Mouse (Mus musculus): ENCODE results near the gene A630001G21Rik. TPM values are rescaled to one million over a fixed set of nuclear protein-coding genes. Genes with fewer than 3 reads are reported as not detected.
A peak's percentile ranks its signal among the peaks of the same experiment; 100 is the strongest.

Gene A630001G21Rik
- polyA plus RNA-seq, 1 experiment from 2014 or later, result 0.19 TPM

DNA sequence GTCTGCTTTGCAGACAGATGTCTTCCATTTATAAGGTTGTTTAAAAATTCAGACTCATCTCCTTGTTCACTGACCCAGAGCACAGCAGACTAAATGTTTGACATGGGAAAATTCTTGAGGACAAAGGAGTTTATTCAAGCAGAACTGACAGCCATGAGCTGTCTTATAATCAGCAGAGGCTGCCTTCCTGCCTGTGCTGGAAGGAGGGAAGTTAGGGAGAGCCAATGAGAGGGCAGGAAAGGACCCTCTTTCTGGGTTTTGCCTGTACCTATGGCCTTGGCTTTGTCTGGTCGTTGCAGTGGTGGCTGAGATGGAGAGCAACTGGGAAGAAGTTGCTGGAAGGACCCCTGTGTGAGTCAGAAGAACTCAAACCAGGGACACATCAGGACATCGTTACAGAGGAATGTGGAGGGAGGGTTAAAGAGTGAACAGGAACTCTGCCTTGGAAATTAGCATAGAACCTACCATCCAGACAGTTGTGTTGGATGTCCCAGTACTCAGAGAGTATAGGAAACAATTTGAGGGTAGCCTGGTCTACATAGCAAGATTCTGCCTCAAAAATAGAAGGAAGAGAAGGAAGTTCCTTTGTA, 35.4 kb downstream of the A630001G21Rik start:
- Histone ChIP-seq H3K27ac (no peak overlapping the region), H3K27me3 (replicated peaks) (no peaks in the 10 kb centered on the region), H3K4me2 (no peak overlapping the region), H3K9ac (no peak overlapping the region), H3K36me3 (replicated peaks) (no peaks in the 10 kb centered on the region), H3K4me3 (no peak overlapping the region), H3K9me3 (no peaks in the 10 kb centered on the region), H3K4me1 (0 out of 2 replicates have a peak, but pooled peaks cover 4% of the 10 kb centered on the region)
- ATAC-seq (replicated peaks), result peak; percentile 81
- 13% methylated on average over 2 of the region's 2 CpGs for WGBS

DNA sequence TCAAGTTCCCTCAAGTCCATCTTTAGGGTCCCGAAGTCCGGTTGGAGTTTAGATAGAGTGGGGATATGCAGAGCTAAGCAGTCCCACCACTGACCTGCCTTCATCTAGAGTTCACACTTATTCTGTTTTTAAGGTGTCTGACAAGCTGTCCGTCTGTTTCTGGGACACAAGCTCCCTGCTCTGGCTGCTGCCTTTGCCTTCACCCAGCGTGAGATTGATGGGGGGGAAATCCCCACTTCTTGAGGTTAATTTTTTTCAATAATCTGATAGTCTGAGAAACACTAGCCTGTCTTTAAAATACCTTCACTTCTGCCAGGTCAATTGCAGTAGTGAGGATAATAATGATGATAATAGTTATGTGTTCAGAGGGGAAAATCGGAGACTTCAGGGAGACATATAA, 36.1 kb downstream of the A630001G21Rik start:
- Histone ChIP-seq H3K4me1 (0 out of 2 replicates have a peak, but pooled peaks cover 4% of the 10 kb centered on the region), H3K27me3 (replicated peaks) (no peaks in the 10 kb centered on the region), H3K36me3 (replicated peaks) (no peaks in the 10 kb centered on the region), H3K27ac (no peak overlapping the region), H3K9me3 (no peaks in the 10 kb centered on the region), H3K4me3 (no peak overlapping the region), H3K4me2 (no peak overlapping the region), H3K9ac (no peak overlapping the region)
- no peak for ATAC-seq (replicated peaks)
- WGBS, result 35% methylated on average over 5 of the region's 5 CpGs

GRCm38 (mm10) chr1:85740923-85741322, 37.5 kb downstream of the A630001G21Rik start:
- no peak for ATAC-seq (replicated peaks)
- Histone ChIP-seq H3K9me3 (no peaks in the 10 kb centered on the region), H3K27ac (no peak overlapping the region), H3K4me1 (peaks cover 7% of the 10 kb centered on the region; the same call in 1 of the 2 replicates), H3K9ac (no peak overlapping the region), H3K4me2 (no peak overlapping the region), H3K4me3 (no peak overlapping the region), H3K36me3 (replicated peaks) (no peaks in the 10 kb centered on the region), H3K27me3 (replicated peaks) (no peaks in the 10 kb centered on the region)
- 80% methylated on average over 6 of the region's 6 CpGs for WGBS

GRCm38 (mm10) chr1:85739819-85740218, 38.6 kb downstream of the A630001G21Rik start:
- Histone ChIP-seq H3K4me2 (no peak overlapping the region), H3K4me1 (peaks cover 7% of the 10 kb centered on the region; the same call in 1 of the 2 replicates), H3K4me3 (no peak overlapping the region), H3K27me3 (replicated peaks) (no peaks in the 10 kb centered on the region), H3K36me3 (replicated peaks) (no peaks in the 10 kb centered on the region), H3K9me3 (no peaks in the 10 kb centered on the region), H3K27ac (no peak overlapping the region), H3K9ac (no peak overlapping the region)
- ATAC-seq (replicated peaks), result no peak

DNA sequence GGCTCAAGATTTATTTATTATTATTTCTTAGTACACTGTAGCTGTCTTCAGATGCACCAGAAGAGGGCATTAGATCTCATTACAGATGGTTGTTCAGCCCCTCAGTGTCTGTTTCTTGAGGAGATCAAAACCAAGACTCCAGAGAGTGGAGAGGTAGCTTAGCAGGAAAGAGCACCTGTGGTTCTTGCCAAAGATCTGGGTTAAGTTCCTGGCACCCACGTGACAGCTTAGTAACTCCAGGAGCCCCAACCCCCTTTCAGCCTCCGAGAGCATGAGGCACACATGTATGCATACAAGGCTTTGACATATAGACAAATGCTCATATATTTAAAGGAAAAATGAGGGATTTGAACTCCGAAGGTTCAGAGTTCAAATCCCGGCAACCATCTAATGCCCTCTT, 39.4 kb downstream of the A630001G21Rik start:
- H3K4me3 ChIP-seq, result no peak overlapping the region
- no peak for ATAC-seq (replicated peaks)
- 94% methylated on average over 4 of the region's 4 CpGs for WGBS

DNA sequence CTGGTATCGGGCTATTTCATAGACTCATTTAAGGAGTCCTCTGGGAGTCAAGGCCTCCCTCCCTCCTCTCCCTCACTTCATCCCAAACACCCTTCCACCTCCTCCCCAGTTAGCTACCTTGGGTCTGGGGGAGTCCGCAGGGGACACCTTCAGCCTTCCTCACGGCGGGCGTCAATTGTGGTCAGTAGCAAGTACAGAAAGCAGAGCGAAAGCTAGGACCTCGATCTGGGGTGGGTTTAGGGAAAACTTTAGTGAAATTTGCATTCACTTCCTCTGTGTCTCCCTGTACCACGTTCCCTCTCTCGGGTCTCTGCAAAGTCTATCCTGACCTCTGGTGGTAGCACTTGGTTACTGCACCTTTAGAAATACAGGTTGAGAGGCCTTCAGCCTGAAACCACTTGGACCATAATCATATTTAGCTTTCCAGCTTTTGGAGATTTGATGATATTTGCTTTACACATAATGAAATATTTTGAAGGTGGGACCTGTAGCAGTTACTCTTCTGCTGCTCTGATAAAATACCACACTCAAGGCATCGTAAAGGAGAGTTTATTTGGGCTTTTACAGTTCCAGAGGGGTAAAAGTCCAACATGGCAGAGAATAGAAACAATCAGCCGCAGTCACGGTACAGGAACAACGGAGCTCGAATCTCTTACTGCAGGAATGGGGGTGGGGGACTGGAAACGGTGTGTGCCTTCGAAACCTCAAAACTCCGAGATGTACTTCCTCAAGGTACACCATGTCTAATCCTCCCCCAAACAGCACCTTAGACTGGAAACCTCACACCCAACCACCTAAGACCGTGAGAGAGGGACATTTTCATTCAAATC, 41.9 kb downstream of the A630001G21Rik start:
- no peak overlapping the region for H3K9ac ChIP-seq
- peak; percentile 75 for ATAC-seq (replicated peaks)
- no peaks in the 10 kb centered on the region for H3K27me3 ChIP-seq (replicated peaks)
- H3K4me2 ChIP-seq, result peak overlapping the region; percentile 42
- H3K9me3 ChIP-seq, result no peaks in the 10 kb centered on the region
- WGBS, result 37% methylated on average over 18 of the region's 18 CpGs
- no peak overlapping the region for H3K4me3 ChIP-seq
- H3K4me1 ChIP-seq, result peaks cover 3% of the 10 kb centered on the region; the same call in 1 of the 2 replicates
- no peak overlapping the region for H3K27ac ChIP-seq
- H3K36me3 ChIP-seq (replicated peaks), result no peaks in the 10 kb centered on the region

More for the DNA sequence above, 39.4 kb downstream of the A630001G21Rik start:
- Histone ChIP-seq H3K4me1 (peaks cover 7% of the 10 kb centered on the region; the same call in 1 of the 2 replicates), H3K9ac (no peak overlapping the region), H3K27me3 (replicated peaks) (no peaks in the 10 kb centered on the region), H3K4me2 (no peak overlapping the region), H3K27ac (no peak overlapping the region), H3K36me3 (replicated peaks) (no peaks in the 10 kb centered on the region), H3K9me3 (no peaks in the 10 kb centered on the region)

DNA sequence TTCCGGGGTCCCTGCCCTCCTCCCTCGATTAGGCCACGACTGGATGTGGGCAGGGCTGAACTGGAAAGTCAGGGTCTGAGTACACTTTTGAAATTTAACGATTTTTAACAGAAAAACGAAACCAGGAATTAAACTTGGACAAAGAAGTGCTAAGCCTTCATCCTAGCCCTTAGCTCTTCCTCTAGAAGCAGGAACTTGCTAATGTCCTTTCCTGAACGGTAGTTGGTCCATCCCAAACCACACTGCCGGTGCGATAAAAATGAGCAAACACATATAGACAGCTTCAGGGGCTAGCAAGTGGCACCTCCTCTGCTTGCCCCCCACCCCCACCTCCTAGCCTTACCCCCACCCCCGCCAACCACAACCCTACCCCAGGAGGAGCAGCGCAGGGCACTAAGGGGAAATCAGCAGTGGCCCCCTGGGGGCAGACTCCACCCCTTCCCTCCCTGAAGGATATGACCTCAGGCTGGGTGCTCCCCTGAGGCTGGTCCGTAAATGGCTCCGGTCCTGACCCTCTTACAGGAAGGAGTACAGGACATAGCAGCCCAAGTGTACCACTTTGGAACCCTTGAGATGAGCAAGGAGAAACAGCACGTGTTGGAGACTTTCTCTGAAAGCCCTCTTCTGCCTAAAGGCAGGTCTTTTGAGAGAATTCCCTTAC, 42.9 kb downstream of the A630001G21Rik start:
- H3K4me3 ChIP-seq, result no peak overlapping the region
- WGBS, result 83% methylated on average over 13 of the region's 13 CpGs
- H3K4me2 ChIP-seq, result no peak overlapping the region
- H3K27ac ChIP-seq, result no peak overlapping the region
- no peaks in the 10 kb centered on the region for H3K36me3 ChIP-seq (replicated peaks)
- H3K9me3 ChIP-seq, result no peaks in the 10 kb centered on the region
- peak; percentile 51 for ATAC-seq (replicated peaks)
- no peaks in the 10 kb centered on the region for H3K27me3 ChIP-seq (replicated peaks)
- H3K9ac ChIP-seq, result no peak overlapping the region
- peaks cover 3% of the 10 kb centered on the region; the same call in 1 of the 2 replicates for H3K4me1 ChIP-seq

GRCm38 (mm10) chr1:85734511-85734910, 43.9 kb downstream of the A630001G21Rik start:
- Histone ChIP-seq H3K9me3 (no peaks in the 10 kb centered on the region), H3K4me3 (no peak overlapping the region), H3K27ac (no peak overlapping the region), H3K9ac (no peak overlapping the region), H3K4me1 (peaks cover 3% of the 10 kb centered on the region; the same call in 1 of the 2 replicates), H3K4me2 (no peak overlapping the region), H3K27me3 (replicated peaks) (no peaks in the 10 kb centered on the region), H3K36me3 (replicated peaks) (no peaks in the 10 kb centered on the region)
- no peak for ATAC-seq (replicated peaks)
- WGBS, result 87% methylated on average over 1 of the region's 1 CpGs

GRCm38 (mm10) chr1:85732581-85732980, 45.9 kb downstream of the A630001G21Rik start:
- WGBS, result 79% methylated on average over 3 of the region's 3 CpGs
- no peak overlapping the region for H3K4me2 ChIP-seq
- ATAC-seq (replicated peaks), result no peak

DNA sequence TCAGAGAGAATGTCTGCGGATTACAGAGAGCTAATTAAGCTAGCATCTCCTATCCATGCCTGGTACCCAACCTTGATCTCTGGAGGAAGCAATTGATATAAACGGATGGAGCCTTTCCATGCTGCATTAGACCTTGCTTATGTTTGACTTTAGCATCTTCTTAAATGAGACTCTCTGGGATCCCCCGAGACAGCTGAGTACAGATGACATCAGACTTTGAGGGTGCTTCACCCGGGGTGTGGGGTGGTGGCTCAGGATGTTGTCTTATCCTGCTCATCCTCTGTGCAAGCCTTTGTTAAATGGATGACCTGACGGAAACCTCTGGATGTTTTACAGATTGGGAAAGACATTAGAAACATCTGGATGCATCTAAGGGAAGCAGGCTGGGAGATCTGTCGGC, 48.0 kb downstream of the A630001G21Rik start:
- H3K9ac ChIP-seq, result no peak overlapping the region
- H3K4me2 ChIP-seq, result no peak overlapping the region
- no peaks in the 10 kb centered on the region for H3K36me3 ChIP-seq (replicated peaks)
- ATAC-seq (replicated peaks), result no peak
- H3K4me3 ChIP-seq, result no peak overlapping the region
- H3K9me3 ChIP-seq, result no peaks in the 10 kb centered on the region
- no peaks in the 10 kb centered on the region for H3K27me3 ChIP-seq (replicated peaks)
- no peaks in the 10 kb centered on the region for H3K4me1 ChIP-seq
- no peak overlapping the region for H3K27ac ChIP-seq
- WGBS, result 85% methylated on average over 6 of the region's 6 CpGs

More at GRCm38 (mm10) chr1:85732581-85732980, 45.9 kb downstream of the A630001G21Rik start:
- Histone ChIP-seq H3K27ac (no peak overlapping the region), H3K27me3 (replicated peaks) (no peaks in the 10 kb centered on the region), H3K4me1 (peaks cover 3% of the 10 kb centered on the region; the same call in 1 of the 2 replicates), H3K9ac (no peak overlapping the region), H3K4me3 (no peak overlapping the region), H3K36me3 (replicated peaks) (no peaks in the 10 kb centered on the region), H3K9me3 (no peaks in the 10 kb centered on the region)

GRCm38 (mm10) chr1:85720220-85720893, 58.1 kb downstream of the A630001G21Rik start:
- peak; percentile 81 for ATAC-seq (replicated peaks)
- no peak overlapping the region for H3K4me2 ChIP-seq
- H3K36me3 ChIP-seq (replicated peaks), result no peaks in the 10 kb centered on the region
- no peak overlapping the region for H3K27ac ChIP-seq
- no peaks in the 10 kb centered on the region for H3K9me3 ChIP-seq
- 55% methylated on average over 10 of the region's 10 CpGs for WGBS
- H3K9ac ChIP-seq, result no peak overlapping the region
- H3K4me1 ChIP-seq, result peaks cover 6% of the 10 kb centered on the region
- no peaks in the 10 kb centered on the region for H3K27me3 ChIP-seq (replicated peaks)
- no peak overlapping the region for H3K4me3 ChIP-seq

DNA sequence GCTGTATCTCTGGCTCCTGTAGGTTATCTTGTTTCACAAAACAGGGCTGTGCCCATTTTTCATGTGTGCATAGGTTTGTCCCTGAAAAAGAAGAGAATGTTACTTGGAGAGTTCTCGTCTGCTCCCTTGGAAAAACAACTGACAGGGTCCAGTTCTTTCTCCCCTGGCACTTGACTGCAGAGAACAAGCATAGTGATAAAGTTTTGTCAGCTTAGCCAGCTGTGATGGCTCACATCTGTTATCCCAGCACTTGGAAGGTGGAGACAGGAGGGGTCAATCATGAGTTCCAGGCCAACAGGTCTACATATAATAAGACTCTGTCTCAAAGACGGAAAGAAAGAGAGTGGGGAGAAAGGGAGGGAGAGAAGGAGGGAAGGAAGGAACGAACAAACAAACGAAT, 59.4 kb downstream of the A630001G21Rik start:
- H3K4me3 ChIP-seq, result no peak overlapping the region
- H3K36me3 ChIP-seq (replicated peaks), result no peaks in the 10 kb centered on the region
- WGBS, result 85% methylated on average over 4 of the region's 4 CpGs
- no peaks in the 10 kb centered on the region for H3K9me3 ChIP-seq
- no peak for ATAC-seq (replicated peaks)
- H3K27ac ChIP-seq, result no peak overlapping the region
- no peak overlapping the region for H3K9ac ChIP-seq
- H3K4me2 ChIP-seq, result no peak overlapping the region
- H3K27me3 ChIP-seq (replicated peaks), result no peaks in the 10 kb centered on the region
- peaks cover 6% of the 10 kb centered on the region for H3K4me1 ChIP-seq
